Mouse (Mus musculus): ENCODE data around the gene Wasl.

DNA sequence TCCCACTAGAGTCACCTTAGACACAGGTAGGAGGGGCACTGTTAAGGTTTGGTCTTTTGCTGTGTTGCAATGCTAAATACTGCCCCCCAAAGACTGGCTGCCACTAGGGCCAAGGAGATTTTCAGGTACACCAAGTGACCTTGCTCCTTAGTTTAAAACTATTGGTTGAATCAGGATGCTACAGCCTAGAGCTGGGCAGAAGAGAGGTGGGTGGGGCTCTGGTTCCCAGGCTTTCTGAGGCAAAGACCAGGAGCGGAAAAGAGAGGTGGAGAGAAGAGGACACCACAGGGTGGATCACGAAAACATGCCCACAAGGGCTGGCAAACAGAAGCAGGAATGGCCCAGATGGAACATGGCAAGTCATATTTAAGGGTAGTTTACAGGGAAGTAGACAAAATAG, 22.6 kb downstream of the Wasl start:
- TF ChIP-seq CTCF (conservative IDR thresholded peaks at IDR 0.05; ENCODE audit: low read length) (no peak), NANOG (IDR thresholded peaks at IDR 0.05; ENCODE audit: borderline replicate concordance, low read length) (no peak)

Data from E14TG2a.4 (cell line).